Mouse (Mus musculus): Measurements from ENCODE around the gene Kcnmb3.

DNA sequence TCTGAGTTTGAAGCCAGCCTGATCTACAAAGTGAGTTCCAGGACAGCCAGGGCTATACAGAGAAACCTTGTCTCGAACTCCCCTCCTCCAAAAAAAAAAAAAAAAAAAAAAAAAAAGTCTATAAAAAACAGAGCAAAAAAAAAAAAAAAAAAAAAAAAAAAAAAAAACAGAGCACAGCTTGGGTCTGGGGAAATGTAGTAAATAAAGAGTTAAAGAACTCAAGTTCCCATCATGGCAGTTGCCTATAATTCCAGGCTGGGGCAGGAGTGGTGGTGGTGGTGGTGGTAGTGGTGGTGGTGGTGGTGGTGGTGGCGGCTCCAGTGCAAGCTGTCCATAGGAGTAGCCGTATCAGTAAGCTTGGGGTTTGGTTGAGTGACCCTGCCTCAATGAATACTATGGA, 9.0 kb downstream of the Kcnmb3 start:
- TF ChIP-seq CTCF (IDR thresholded peaks at IDR 0.05; ENCODE audit: borderline replicate concordance, insufficient read depth, low read length) (no peak), POLR2A (IDR thresholded peaks at IDR 0.05; ENCODE audit: low read depth, low read length) (no peak)

Data from embryonic fibroblast, embryonic 13.5 days (primary cell).